Mouse (Mus musculus): ENCODE data around the gene Bcas3.

Bcas3 gene

GRCm38 (mm10) chr11:85841980-85842379 is 489.0 kb downstream of the Bcas3 start:
- no peak for DNase-seq (ENCODE audit: low read depth)

- DNase-seq (ENCODE audit: low read depth) = no peak
Measured at GRCm38 (mm10) chr11:85842596-85843346, 489.8 kb downstream of the Bcas3 start.

- DNase-seq (ENCODE audit: low read depth) = no peak
Measured at GRCm38 (mm10) chr11:85843347-85843692, 490.4 kb downstream of the Bcas3 start.

GRCm38 (mm10) chr11:85844144-85844965 is 491.4 kb downstream of the Bcas3 start:
- DNase-seq (ENCODE audit: low read depth) = no peak

GRCm38 (mm10) chr11:85844971-85845370 is 492.0 kb downstream of the Bcas3 start:
- DNase-seq (ENCODE audit: low read depth) = no peak

- no peak for DNase-seq (ENCODE audit: low read depth)
Measured at GRCm38 (mm10) chr11:85845921-85846320, 493.0 kb downstream of the Bcas3 start.

GRCm38 (mm10) chr11:85846509-85846908 is 493.5 kb downstream of the Bcas3 start:
- DNase-seq (ENCODE audit: low read depth) = no peak

GRCm38 (mm10) chr11:85849037-85849436 is 496.1 kb downstream of the Bcas3 start:
- DNase-seq (ENCODE audit: low read depth) = peak; percentile 63

- no peak for DNase-seq (ENCODE audit: low read depth)
Measured at GRCm38 (mm10) chr11:85850233-85850632, 497.3 kb downstream of the Bcas3 start, which contains the start of gene Gm11444. Gene Gm11444 (minus strand): TSS chr11:85850333.

GRCm38 (mm10) chr11:85850758-85851157 is 497.8 kb downstream of the Bcas3 start:
- no peak for DNase-seq (ENCODE audit: low read depth)

- no peak for DNase-seq (ENCODE audit: low read depth)
Measured at GRCm38 (mm10) chr11:85857997-85858698, 505.2 kb downstream of the Bcas3 start.

- no peak for DNase-seq (ENCODE audit: low read depth)
Measured at GRCm38 (mm10) chr11:85864363-85864762, 511.4 kb downstream of the Bcas3 start.
